Mouse (Mus musculus) MEL (cell line): Measurements from ENCODE around the gene Slc38a2. TPM values are rescaled to one million over a fixed set of nuclear protein-coding genes. Genes with fewer than 3 reads are reported as not detected.

Experiments
- DNase-seq: peaks from one replicate; pipeline ENCODE4 v3.0.0; 2011; ENCODE audit warnings: low read depth, low spot score
- H3K27ac ChIP-seq: 2 replicates; pipeline ENCODE4 v1.5.1; 2012; ENCODE audit warnings: low read depth, mild to moderate bottlenecking, control low read depth, low read length, moderate library complexity; ENCODE audit not compliant: control insufficient read depth
- H3K27me3 ChIP-seq, 2 experiments: fragments of 150-350 bp in 1 of 2; sonication (generic) in 1 of 2; 2 replicates each; pipeline ENCODE4 v1.6.1; 2012; ENCODE audit warnings: low read length in 2 of 2, mild to moderate bottlenecking in 2 of 2, improper control_type of control experiment in 1 of 2, moderate library complexity in 1 of 2; ENCODE audit not compliant: insufficient read depth in 2 of 2, control insufficient read depth in 1 of 2
- H3K36me3 ChIP-seq, 2 experiments: 2 replicates each; pipeline ENCODE4 v1.6.1; 2012 to 2014; ENCODE audit warnings: low read length in 2 of 2, improper control_type of control experiment in 1 of 2, inconsistent platforms in 1 of 2, mild to moderate bottlenecking in 1 of 2; ENCODE audit not compliant: insufficient read depth in 2 of 2, control insufficient read depth in 1 of 2
- H3K4me1 ChIP-seq, 2 experiments: fragments of 150-350 bp in 1 of 2; sonication (generic) in 1 of 2; 2 replicates each; pipeline ENCODE4 v1.6.1; 2012; ENCODE audit warnings: low read length in 2 of 2, improper control_type of control experiment in 1 of 2, mild to moderate bottlenecking in 1 of 2; ENCODE audit not compliant: insufficient read depth in 2 of 2, control insufficient read depth in 1 of 2
- H3K4me3 ChIP-seq, 2 experiments: fragments of 150-350 bp in 1 of 2; sonication (generic) in 1 of 2; 2 replicates each; pipeline ENCODE4 v1.5.1; 2012; ENCODE audit warnings: low read depth in 2 of 2, low read length in 2 of 2, mild to moderate bottlenecking in 2 of 2, moderate library complexity in 2 of 2, control low read depth in 1 of 2, improper control_type of control experiment in 1 of 2; ENCODE audit not compliant: control insufficient read depth in 1 of 2, insufficient read depth in 1 of 2
- H3K79me2 ChIP-seq: 2 replicates; pipeline ENCODE4 v1.6.1; 2012; ENCODE audit warnings: mild to moderate bottlenecking, low read length, moderate library complexity; ENCODE audit not compliant: control insufficient read depth, poor library complexity, insufficient read depth
- H3K9ac ChIP-seq: 2 replicates; pipeline ENCODE4 v1.6.1; 2012; ENCODE audit warnings: low read depth, mild to moderate bottlenecking, control low read depth, low read length, moderate library complexity; ENCODE audit not compliant: control insufficient read depth, poor library complexity, severe bottlenecking
- H3K9me3 ChIP-seq: fragments of 150-350 bp; sonication (generic); replicated peaks from 2 replicates; pipeline ENCODE4 v1.6.1; 2012; ENCODE audit warnings: mild to moderate bottlenecking, low read length, improper control_type of control experiment, moderate library complexity; ENCODE audit not compliant: insufficient read depth
- BHLHE40 ChIP-seq: IDR thresholded peaks from 2 replicates; pipeline ENCODE4 v1.6.1; 2012; ENCODE audit warnings: low read depth, mild to moderate bottlenecking, inconsistent platforms, low read length, improper control_type of control experiment, borderline replicate concordance
- CHD1 ChIP-seq: IDR thresholded peaks from 2 replicates; pipeline ENCODE4 v1.6.1; 2012; ENCODE audit warnings: low read depth, mild to moderate bottlenecking, inconsistent platforms, low read length, improper control_type of control experiment
- CTCF ChIP-seq, 3 experiments: IDR thresholded peaks in 2 of 3; conservative IDR thresholded peaks in 1 of 3; 2 replicates each; pipeline ENCODE4 v1.5.1; 2011 to 2012; ENCODE audit warnings: low read length in 3 of 3, low read depth in 2 of 3, mild to moderate bottlenecking in 2 of 3, improper control_type of control experiment in 1 of 3, inconsistent platforms in 1 of 3, mixed read lengths in 1 of 3, moderate library complexity in 1 of 3; ENCODE audit not compliant: control insufficient read depth in 1 of 3, insufficient read depth in 1 of 3, poor library complexity in 1 of 3, severe bottlenecking in 1 of 3
- EP300 ChIP-seq, 2 experiments: IDR thresholded peaks; 2 replicates each; pipeline ENCODE4 v1.6.1; 2011; ENCODE audit warnings: improper control_type of control experiment in 2 of 2, low read length in 2 of 2, low read depth in 1 of 2, mild to moderate bottlenecking in 1 of 2
- HCFC1 ChIP-seq: IDR thresholded peaks from 2 replicates; pipeline ENCODE4 v1.6.1; 2012; ENCODE audit warnings: low read depth, mild to moderate bottlenecking, inconsistent platforms, low read length, improper control_type of control experiment, moderate library complexity
- JUND ChIP-seq: IDR thresholded peaks from 2 replicates; pipeline ENCODE4 v1.6.1; 2011; ENCODE audit warnings: low read depth, mild to moderate bottlenecking, improper control_type of control experiment, low read length
- MAFK ChIP-seq: IDR thresholded peaks from 2 replicates; pipeline ENCODE4 v1.6.1; 2011; ENCODE audit warnings: low read depth, mild to moderate bottlenecking, low read length, improper control_type of control experiment, borderline replicate concordance
- MEF2A ChIP-seq: IDR thresholded peaks from 2 replicates; pipeline ENCODE4 v1.6.1; 2014; ENCODE audit warnings: low read depth, mild to moderate bottlenecking, inconsistent platforms, low read length, improper control_type of control experiment; ENCODE audit not compliant: poor library complexity, insufficient replicate concordance, severe bottlenecking; ENCODE audit errors: extremely low read depth
- MYC ChIP-seq: IDR thresholded peaks from 2 replicates; pipeline ENCODE4 v1.6.1; 2011; ENCODE audit warnings: low read depth, mild to moderate bottlenecking, low read length, improper control_type of control experiment, moderate library complexity
- NRF1 ChIP-seq: IDR thresholded peaks from 2 replicates; pipeline ENCODE4 v1.6.1; 2014; ENCODE audit warnings: low read depth, mild to moderate bottlenecking, inconsistent platforms, low read length, improper control_type of control experiment, moderate library complexity; ENCODE audit not compliant: poor library complexity, insufficient read depth, severe bottlenecking
- POLR2A ChIP-seq, 2 experiments: IDR thresholded peaks; 2 replicates each; pipeline ENCODE4 v1.6.1; 2011 to 2012; ENCODE audit warnings: low read length in 2 of 2, mild to moderate bottlenecking in 2 of 2, control low read depth in 1 of 2, improper control_type of control experiment in 1 of 2, low read depth in 1 of 2, moderate library complexity in 1 of 2; ENCODE audit not compliant: control insufficient read depth in 1 of 2, insufficient read depth in 1 of 2, poor library complexity in 1 of 2
- RAD21 ChIP-seq: IDR thresholded peaks from 2 replicates; pipeline ENCODE4 v1.6.1; 2011; ENCODE audit warnings: mild to moderate bottlenecking, low read depth, low read length, improper control_type of control experiment
- SIN3A ChIP-seq: IDR thresholded peaks from 2 replicates; pipeline ENCODE4 v1.6.1; 2012; ENCODE audit warnings: low read length, improper control_type of control experiment, inconsistent platforms
- SMC3 ChIP-seq: IDR thresholded peaks from 2 replicates; pipeline ENCODE4 v1.6.1; 2011; ENCODE audit warnings: low read depth, low read length, improper control_type of control experiment
- TBP ChIP-seq: IDR thresholded peaks from 2 replicates; pipeline ENCODE4 v1.8.0; 2011; ENCODE audit warnings: low read depth, low read length, improper control_type of control experiment
- TCF12 ChIP-seq: IDR thresholded peaks from 2 replicates; pipeline ENCODE4 v1.6.1; 2014; ENCODE audit warnings: low read depth, mild to moderate bottlenecking, inconsistent platforms, low read length, improper control_type of control experiment, moderate library complexity
- USF1 ChIP-seq: IDR thresholded peaks from 2 replicates; pipeline ENCODE4 v1.6.1; 2014; ENCODE audit warnings: low read depth, mild to moderate bottlenecking, inconsistent platforms, low read length, improper control_type of control experiment, moderate library complexity
- ZC3H11A ChIP-seq: IDR thresholded peaks from 2 replicates; pipeline ENCODE4 v1.6.1; 2012; ENCODE audit warnings: low read depth, mild to moderate bottlenecking, inconsistent platforms, low read length, improper control_type of control experiment
- ZKSCAN1 ChIP-seq: IDR thresholded peaks from 2 replicates; pipeline ENCODE4 v1.6.1; 2012; ENCODE audit warnings: low read depth, mild to moderate bottlenecking, inconsistent platforms, low read length, improper control_type of control experiment, moderate library complexity
- ZMIZ1 ChIP-seq: IDR thresholded peaks from 2 replicates; pipeline ENCODE4 v1.6.1; 2012; ENCODE audit warnings: low read depth, mild to moderate bottlenecking, inconsistent platforms, low read length, improper control_type of control experiment, moderate library complexity
- polyA plus RNA-seq, 2 experiments: library from polyadenylated mRNA; stranded (reverse) in 1 of 2; unstranded in 1 of 2; fragments of >175 nt in 1 of 2; fragments of >200 nt in 1 of 2; gene quantifications; 2 replicates each; pipeline versions ENCODE4 v1.2.1 to v1.2.4; 2012; ENCODE audit warnings: low replicate concordance in 2 of 2, low read depth in 1 of 2; ENCODE audit not compliant: insufficient read length in 2 of 2, insufficient read depth in 1 of 2, missing spikeins in 1 of 2
- total RNA-seq: library from RNA; depleted of rRNA; stranded (reverse); fragments of 300-350 nt; gene quantifications from 2 replicates; pipeline ENCODE4 v1.2.3, GENCODE M21; 2012

Gene Slc38a2
- total and polyA plus RNA-seq, 3 experiments: 80.6 to 590 (median 177) TPM

GRCm38 (mm10) chr15:96641111-96641820 is 58.3 kb downstream of the Slc38a2 start:
- no peak overlapping the region for H3K9ac ChIP-seq
- no peaks in the 10 kb centered on the region for H3K4me1 ChIP-seq
- no peaks in the 10 kb centered on the region for H3K36me3 ChIP-seq
- H3K79me2 ChIP-seq: no peaks in the 10 kb centered on the region
- DNase-seq: no peak
- no peak for TF ChIP-seq CHD1
- TF ChIP-seq ZMIZ1: no peak
- no peak for TF ChIP-seq ZC3H11A
- no peak for TF ChIP-seq MYC
- no peak for TF ChIP-seq MAFK
- TF ChIP-seq JUND: no peak
- TF ChIP-seq POLR2A (IDR thresholded peaks at IDR 0.05; ENCODE audit: control insufficient read depth in 1 of 2, insufficient read depth in 1 of 2, low read depth in 1 of 2, low read length in 2 of 2, poor library complexity in 1 of 2): no peak
- TF ChIP-seq HCFC1: no peak
- no peak for TF ChIP-seq EP300 (IDR thresholded peaks at IDR 0.05; ENCODE audit: low read depth in 1 of 2, low read length in 2 of 2)
- TF ChIP-seq TCF12: no peak
- TF ChIP-seq SIN3A: no peak
- TF ChIP-seq USF1: no peak
- TF ChIP-seq, all 39 proteins: peak for 0
- Histone ChIP-seq H3K27ac (no peak overlapping the region), H3K4me3 (no peak overlapping the region), H3K9me3 (no peaks in the 10 kb centered on the region), H3K27me3 (peaks cover 0 to 2% of the 10 kb centered on the region in 2 experiments; a peak in 1 of 4 replicates)

GRCm38 (mm10) chr15:96640291-96640985 is 59.1 kb downstream of the Slc38a2 start:
- no peaks in the 10 kb centered on the region for H3K36me3 ChIP-seq
- peaks cover 0 to 2% of the 10 kb centered on the region in 2 experiments; a peak in 1 of 4 replicates for H3K27me3 ChIP-seq
- no peak overlapping the region for H3K4me3 ChIP-seq
- no peaks in the 10 kb centered on the region for H3K9me3 ChIP-seq
- H3K9ac ChIP-seq: no peak overlapping the region
- no peaks in the 10 kb centered on the region for H3K79me2 ChIP-seq
- H3K27ac ChIP-seq: no peak overlapping the region
- TF ChIP-seq MEF2A: no peak
- TF ChIP-seq ZC3H11A: no peak
- no peak for TF ChIP-seq HCFC1
- no peak for TF ChIP-seq POLR2A (IDR thresholded peaks at IDR 0.05; ENCODE audit: control insufficient read depth in 1 of 2, insufficient read depth in 1 of 2, low read depth in 1 of 2, low read length in 2 of 2, poor library complexity in 1 of 2)
- no peak for TF ChIP-seq RAD21
- no peak for TF ChIP-seq JUND
- no peak for TF ChIP-seq CHD1
- no peak for TF ChIP-seq TBP
- TF ChIP-seq ZKSCAN1: no peak
- no peak for TF ChIP-seq NRF1
- no peak for TF ChIP-seq BHLHE40
- no peak for TF ChIP-seq CTCF (IDR thresholded peaks at IDR 0.05 in 2 of 3, conservative IDR thresholded peaks at IDR 0.05 in 1 of 3; ENCODE audit: control insufficient read depth in 1 of 3, insufficient read depth in 1 of 3, low read depth in 2 of 3, low read length in 3 of 3, poor library complexity in 1 of 3, severe bottlenecking in 1 of 3)
- TF ChIP-seq SIN3A: no peak
- no peak for TF ChIP-seq SMC3
- H3K4me1 ChIP-seq: no peaks in the 10 kb centered on the region
- DNase-seq: no peak
